Mouse (Mus musculus): Measurements from ENCODE around the gene Dennd6a.

GRCm38 (mm10) chr14:26610689-26611088 lies 37.0 kb downstream of the Dennd6a start:
- no peak for TF ChIP-seq GATA1 (IDR thresholded peaks at IDR 0.05; ENCODE audit: low read length)
- TF ChIP-seq TAL1 (IDR thresholded peaks at IDR 0.05; ENCODE audit: low read length) = no peak
